Mouse (Mus musculus) kidney, embryonic 14.5 days (tissue): ENCODE measurements around the gene Gstt2. TPM values are rescaled to one million over a fixed set of nuclear protein-coding genes. Genes with fewer than 3 reads are reported as not detected.
A peak's percentile ranks its signal among the peaks of the same experiment; 100 is the strongest.

Source experiments
- ATAC-seq: fragments of 200-750 bp; cut with Nextera tagmentation; 2 replicates; pipeline ENCODE4 v1.8.0; 2017; ENCODE audit warnings: moderate number of reproducible peaks, mild to moderate bottlenecking, moderate TSS enrichment, moderate library complexity; ENCODE audit not compliant: low FRiP score, low TSS enrichment
- H3K27ac ChIP-seq: fragments of 300-500 bp; sonication (generic); 2 replicates; pipeline ENCODE4 v1.5.1; 2014; ENCODE audit warnings: low read depth, mild to moderate bottlenecking, low read length, moderate library complexity, mixed read lengths
- H3K27me3 ChIP-seq: fragments of 300-500 bp; sonication (generic); 2 replicates; pipeline ENCODE4 v1.6.1; 2014; ENCODE audit warnings: mild to moderate bottlenecking, low read length; ENCODE audit not compliant: control insufficient read depth, insufficient read depth
- H3K36me3 ChIP-seq: fragments of 300-500 bp; sonication (generic); 2 replicates; pipeline ENCODE4 v1.6.1; 2014; ENCODE audit warnings: low read length, mixed read lengths; ENCODE audit not compliant: control insufficient read depth, insufficient read depth
- H3K4me1 ChIP-seq: fragments of 300-500 bp; sonication (generic); 2 replicates; pipeline ENCODE4 v1.6.1; 2014; ENCODE audit warnings: low read length, mixed read lengths; ENCODE audit not compliant: control insufficient read depth, insufficient read depth
- H3K4me2 ChIP-seq: fragments of 300-500 bp; sonication (generic); replicated peaks from 2 replicates; pipeline ENCODE4 v1.6.1; 2014; ENCODE audit warnings: low read depth, mild to moderate bottlenecking, low read length
- H3K4me3 ChIP-seq: fragments of 300-500 bp; sonication (generic); 2 replicates; pipeline ENCODE4 v1.5.1; 2014; ENCODE audit warnings: mild to moderate bottlenecking, low read length
- H3K9ac ChIP-seq: fragments of 300-500 bp; sonication (generic); 2 replicates; pipeline ENCODE4 v1.6.1; 2014; ENCODE audit warnings: low read depth, mild to moderate bottlenecking, low read length, moderate library complexity
- H3K9me3 ChIP-seq: fragments of 300-500 bp; sonication (generic); 2 replicates; pipeline ENCODE4 v1.6.1; 2016; ENCODE audit warnings: low read length; ENCODE audit not compliant: control insufficient read depth
- WGBS: fragments of 180-500 bp; shearing (Covaris S2); extraction: QIAGEN DNeasy Blood & Tissue Kit; methylation state at CpG from one replicate; pipeline ENCODE4 v1.1.7; 2014; 5-methylcytosine and 5-hydroxymethylcytosine counted together
- polyA plus RNA-seq: library from polyadenylated mRNA; unstranded; fragments of >200 nt; fragmentation: Nextera tagmentation; extraction: Ambion mirVana; gene quantifications from 2 replicates; pipeline ENCODE4 v1.2.1, GENCODE M21; 2014

Gene Gstt2
- polyA plus RNA-seq, result 28.2 and 29.1 TPM in 2 replicates

- ATAC-seq, result peak; percentile 88
- no peaks in the 10 kb centered on the region for H3K36me3 ChIP-seq
- H3K4me1 ChIP-seq, result peaks cover 19% of the 10 kb centered on the region; the same call in 1 of the 2 replicates
- under 1% methylated on average over 21 of the region's 21 CpGs for WGBS
- H3K27ac ChIP-seq, result peak within 1 kb of the TSS; percentile 81
- H3K4me3 ChIP-seq, result peak within 1 kb of the TSS; percentile 40
- no peaks in the 10 kb centered on the region; the same call in 1 of the 2 replicates for H3K27me3 ChIP-seq
- H3K9me3 ChIP-seq, result no peaks in the 10 kb centered on the region
- peak within 1 kb of the TSS; percentile 67 for H3K4me2 ChIP-seq
- peak within 1 kb of the TSS; percentile 55 for H3K9ac ChIP-seq
Measured at GRCm38 (mm10) chr10:75837248-75837759, at the start of gene Gstt2. TSS of gene Gstt2 (minus strand) at chr10:75837424.

GRCm38 (mm10) chr10:75884742-75885141, 47.5 kb upstream of the Gstt2 start:
- Histone ChIP-seq H3K27ac (no peak overlapping the region), H3K4me3 (no peak overlapping the region), H3K4me2 (no peak overlapping the region), H3K27me3 (no peaks in the 10 kb centered on the region), H3K9me3 (no peaks in the 10 kb centered on the region), H3K4me1 (peaks cover 13% of the 10 kb centered on the region), H3K36me3 (no peaks in the 10 kb centered on the region), H3K9ac (no peak overlapping the region)
- no peak for ATAC-seq
- 90% methylated on average over 8 of the region's 8 CpGs for WGBS

GRCm38 (mm10) chr10:75883232-75883552, 46.0 kb upstream of the Gstt2 start:
- WGBS, result under 1% methylated on average over 10 of the region's 10 CpGs
- ATAC-seq, result peak; percentile 77
- Histone ChIP-seq H3K9me3 (no peaks in the 10 kb centered on the region), H3K36me3 (no peaks in the 10 kb centered on the region), H3K4me1 (peaks cover 4% of the 10 kb centered on the region; the same call in 1 of the 2 replicates), H3K27me3 (no peaks in the 10 kb centered on the region), H3K27ac (peak overlapping the region; percentile 12; the same call in 1 of the 2 replicates), H3K4me3 (no peak overlapping the region), H3K4me2 (peak overlapping the region; percentile 35), H3K9ac (no peak overlapping the region)

- peak overlapping the region; percentile 24; the same call in 1 of the 2 replicates for H3K27ac ChIP-seq
- no peaks in the 10 kb centered on the region for H3K9me3 ChIP-seq
- H3K27me3 ChIP-seq, result no peaks in the 10 kb centered on the region
- 4% methylated on average over 15 of the region's 15 CpGs for whole genome bisulfite sequencing
- no peak overlapping the region for H3K4me3 ChIP-seq
- H3K36me3 ChIP-seq, result no peaks in the 10 kb centered on the region
- no peak overlapping the region for H3K9ac ChIP-seq
- H3K4me2 ChIP-seq, result peak overlapping the region; percentile 35
- H3K4me1 ChIP-seq, result peaks cover 4% of the 10 kb centered on the region; the same call in 1 of the 2 replicates
- ATAC-seq, result peak; percentile 78
Measured at GRCm38 (mm10) chr10:75882433-75883231, 45.4 kb upstream of the Gstt2 start.

- no peak overlapping the region for H3K9ac ChIP-seq
- no peaks in the 10 kb centered on the region for H3K9me3 ChIP-seq
- no peaks in the 10 kb centered on the region for H3K36me3 ChIP-seq
- peak; percentile 32; the same call in 1 of the 2 replicates for ATAC-seq
- H3K4me3 ChIP-seq, result no peak overlapping the region
- H3K4me1 ChIP-seq, result peaks cover 4% of the 10 kb centered on the region; the same call in 1 of the 2 replicates
- peak overlapping the region; percentile 19; the same call in 1 of the 2 replicates for H3K4me2 ChIP-seq
- no peaks in the 10 kb centered on the region for H3K27me3 ChIP-seq
- H3K27ac ChIP-seq, result peak overlapping the region; percentile 24; the same call in 1 of the 2 replicates
- WGBS, result 18% methylated on average over 20 of the region's 20 CpGs
Measured at GRCm38 (mm10) chr10:75881578-75882432, 44.6 kb upstream of the Gstt2 start.

GRCm38 (mm10) chr10:75880771-75881577, 43.8 kb upstream of the Gstt2 start:
- H3K4me1 ChIP-seq, result peaks cover 4% of the 10 kb centered on the region; the same call in 1 of the 2 replicates
- no peaks in the 10 kb centered on the region for H3K9me3 ChIP-seq
- WGBS, result 58% methylated on average over 6 of the region's 6 CpGs
- no peak overlapping the region for H3K4me2 ChIP-seq
- H3K27me3 ChIP-seq, result no peaks in the 10 kb centered on the region
- 0 out of 2 replicates have a peak overlapping the region, but pooled peaks have one; percentile 9 for H3K27ac ChIP-seq
- no peaks in the 10 kb centered on the region for H3K36me3 ChIP-seq
- H3K9ac ChIP-seq, result no peak overlapping the region
- no peak overlapping the region for H3K4me3 ChIP-seq
- ATAC-seq, result no peak

GRCm38 (mm10) chr10:75880351-75880750, 43.1 kb upstream of the Gstt2 start:
- no peak overlapping the region for H3K9ac ChIP-seq
- H3K9me3 ChIP-seq, result no peaks in the 10 kb centered on the region
- no peaks in the 10 kb centered on the region for H3K27me3 ChIP-seq
- 91% methylated on average over 10 of the region's 10 CpGs for WGBS
- no peak overlapping the region for H3K4me3 ChIP-seq
- no peaks in the 10 kb centered on the region for H3K36me3 ChIP-seq
- H3K4me2 ChIP-seq, result no peak overlapping the region
- no peak for ATAC-seq
- no peak overlapping the region for H3K27ac ChIP-seq
- H3K4me1 ChIP-seq, result peaks cover 4% of the 10 kb centered on the region; the same call in 1 of the 2 replicates

GRCm38 (mm10) chr10:75878836-75879235, 41.6 kb upstream of the Gstt2 start:
- Histone ChIP-seq H3K4me2 (no peak overlapping the region), H3K27me3 (no peaks in the 10 kb centered on the region), H3K9ac (no peak overlapping the region), H3K4me1 (peaks cover 5% of the 10 kb centered on the region; the same call in 1 of the 2 replicates), H3K9me3 (no peaks in the 10 kb centered on the region), H3K27ac (no peak overlapping the region), H3K36me3 (no peaks in the 10 kb centered on the region), H3K4me3 (no peak overlapping the region)
- no peak for ATAC-seq
- 86% methylated on average over 3 of the region's 3 CpGs for WGBS
